18 mouse cellular contexts compared by ENCODE assay signal in the genomic region with DNA sequence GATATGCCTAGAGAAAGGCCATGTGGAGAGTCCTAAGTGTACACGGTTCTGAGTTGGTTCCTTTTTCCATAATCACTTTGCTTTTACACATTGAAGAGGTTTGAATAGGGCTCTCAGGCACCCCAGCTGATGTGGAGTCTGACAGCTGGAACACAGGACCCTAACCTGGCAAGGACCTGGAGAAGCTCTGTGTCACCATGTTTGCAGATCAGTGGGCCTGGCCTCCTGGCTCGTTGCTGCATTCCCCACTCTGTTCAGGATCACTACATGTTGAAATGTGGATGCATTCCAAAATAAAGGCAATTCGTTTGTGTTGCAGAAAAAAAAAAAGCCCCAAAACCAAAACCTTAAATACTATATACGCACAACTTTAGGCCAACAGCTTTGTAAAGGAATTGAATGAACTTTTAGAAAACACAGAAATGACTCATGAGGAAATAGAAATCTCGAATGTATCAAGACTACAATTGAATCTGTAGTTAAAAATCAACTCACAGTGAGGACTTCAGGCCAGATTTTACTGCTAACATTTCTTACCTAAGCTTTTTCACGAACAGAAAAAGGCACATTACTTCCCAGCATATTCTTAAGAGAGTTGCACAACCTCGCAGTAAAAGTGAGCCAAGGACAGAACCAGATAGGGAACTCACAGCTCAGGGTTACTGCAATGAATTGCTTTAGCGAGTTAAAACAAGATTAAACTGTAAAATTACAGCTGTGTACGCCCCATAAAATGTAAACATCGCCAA.
DNase-seq lines count a peak whose midpoint lies in the region; ATAC-seq and TF ChIP-seq lines count a peak whose summit lies in the region.
"Had no signal": no experiment of that assay in that cellular context is flagged by ENCODE, and none has a peak within 500 bp of the region (broad histone marks: within the 10 kb centered on the region; RNA-seq: fewer than 3 reads in every experiment).

No protein-coding gene starts in this region.

- no peak for TF ChIP-seq CTCF in gastrocnemius, adult 2 months (IDR thresholded peaks at IDR 0.05)

- H3K9me3 ChIP-seq in kidney, embryonic 15.5 days (replicated peaks), result no peaks in the 10 kb centered on the region
- no peaks in the 10 kb centered on the region for H3K9me3 ChIP-seq in intestine, embryonic 15.5 days
- H3K9me3 ChIP-seq in stomach, embryonic 15.5 days, result no peaks in the 10 kb centered on the region
- H3K9me3 ChIP-seq: forebrain, embryonic 12.5 days; limb, embryonic 12.5 days; midbrain, embryonic 13.5 days; neural tube, embryonic 15.5 days had no signal

- WGBS in kidney, embryonic 15.5 days, result 69% methylated on average over 10 of the region's 10 CpGs
- WGBS in intestine, embryonic 15.5 days, result 47% methylated on average over 10 of the region's 10 CpGs
- 44% methylated on average over 10 of the region's 10 CpGs for WGBS in stomach, embryonic 15.5 days

- H3K4me3 ChIP-seq in gastrocnemius, adult 2 months, result no peak overlapping the region
- H3K4me3 ChIP-seq in kidney, embryonic 15.5 days (replicated peaks), result no peak overlapping the region
- no peak overlapping the region for H3K4me3 ChIP-seq in intestine, embryonic 15.5 days (replicated peaks)
- H3K4me3 ChIP-seq in stomach, embryonic 15.5 days (replicated peaks), result no peak overlapping the region
- H3K4me3 ChIP-seq: forebrain, embryonic 12.5 days; limb, embryonic 12.5 days; midbrain, embryonic 13.5 days; neural tube, embryonic 15.5 days had no signal

- no peak for DNase-seq in gastrocnemius, adult 2 months
- no peak for DNase-seq in gastrocnemius, postnatal 25 days
- peak; percentile 45 for DNase-seq in kidney, adult 9 months
- DNase-seq in natural killer cell, adult 2 months (ENCODE audit: low spot score in 2 of 2), result no peak
- DNase-seq: B cell, adult 2 months; cerebellum, postnatal 14 days; layer of hippocampus, adult 9-11 months; right cerebral cortex, postnatal 25 days; thymus, postnatal 4 days had no signal

- H3K27ac ChIP-seq in gastrocnemius, adult 2 months, result peak overlapping the region; percentile 46
- no peak overlapping the region for H3K27ac ChIP-seq in kidney, embryonic 15.5 days
- 0 out of 2 replicates have a peak overlapping the region, but pooled peaks have one; percentile 36 for H3K27ac ChIP-seq in intestine, embryonic 15.5 days
- 0 out of 2 replicates have a peak overlapping the region, but pooled peaks have one; percentile 9 for H3K27ac ChIP-seq in stomach, embryonic 15.5 days
- H3K27ac ChIP-seq: forebrain, embryonic 12.5 days; limb, embryonic 12.5 days; liver, embryonic 14.5 days; midbrain, embryonic 13.5 days; neural tube, embryonic 15.5 days had no signal

- H3K36me3 ChIP-seq in kidney, embryonic 15.5 days, result no peaks in the 10 kb centered on the region
- no peaks in the 10 kb centered on the region for H3K36me3 ChIP-seq in intestine, embryonic 15.5 days
- H3K36me3 ChIP-seq in stomach, embryonic 15.5 days, result no peaks in the 10 kb centered on the region
- H3K36me3 ChIP-seq: forebrain, embryonic 12.5 days; limb, embryonic 12.5 days; midbrain, embryonic 13.5 days; neural tube, embryonic 15.5 days had no signal

- H3K9ac ChIP-seq in kidney, embryonic 15.5 days, result no peak overlapping the region
- no peak overlapping the region for H3K9ac ChIP-seq in intestine, embryonic 15.5 days
- H3K9ac ChIP-seq in stomach, embryonic 15.5 days, result no peak overlapping the region
- H3K9ac ChIP-seq: forebrain, embryonic 12.5 days; limb, embryonic 12.5 days; liver, embryonic 14.5 days; midbrain, embryonic 13.5 days; neural tube, embryonic 15.5 days had no signal

- H3K4me2 ChIP-seq in kidney, embryonic 15.5 days, result no peak overlapping the region
- H3K4me2 ChIP-seq in intestine, embryonic 15.5 days (replicated peaks), result no peak overlapping the region
- H3K4me2 ChIP-seq in stomach, embryonic 15.5 days, result no peak overlapping the region
- H3K4me2 ChIP-seq: forebrain, embryonic 12.5 days; limb, embryonic 12.5 days; midbrain, embryonic 13.5 days; neural tube, embryonic 15.5 days had no signal

- ATAC-seq in kidney, embryonic 15.5 days (replicated peaks; ENCODE audit: low FRiP score), result no peak
- ATAC-seq in intestine, embryonic 15.5 days, result peak; percentile 82
- no peak for ATAC-seq in stomach, embryonic 15.5 days (ENCODE audit: insufficient read depth, low FRiP score, low read depth)
- ATAC-seq: inflammation-experienced regulatory T-cells, adult 6 months; midbrain, embryonic 13.5 days had no signal

- intact Hi-C loops in gastrocnemius, adult 2 months (cut with DNase I), result no loop called here

- H3K4me1 ChIP-seq in kidney, embryonic 15.5 days, result peaks cover 3% of the 10 kb centered on the region; the same call in 1 of the 2 replicates
- H3K4me1 ChIP-seq in intestine, embryonic 15.5 days (replicated peaks), result 0 out of 2 replicates have a peak, but pooled peaks cover 2% of the 10 kb centered on the region
- no peaks in the 10 kb centered on the region for H3K4me1 ChIP-seq in stomach, embryonic 15.5 days
- H3K4me1 ChIP-seq: forebrain, embryonic 12.5 days; limb, embryonic 12.5 days; neural tube, embryonic 15.5 days had no signal

- H3K27me3 ChIP-seq in kidney, embryonic 15.5 days, result no peaks in the 10 kb centered on the region
- H3K27me3 ChIP-seq in intestine, embryonic 15.5 days (replicated peaks), result no peaks in the 10 kb centered on the region
- no peaks in the 10 kb centered on the region for H3K27me3 ChIP-seq in stomach, embryonic 15.5 days (replicated peaks)
- H3K27me3 ChIP-seq: forebrain, embryonic 12.5 days; limb, embryonic 12.5 days; midbrain, embryonic 13.5 days; neural tube, embryonic 15.5 days had no signal
